Mouse (Mus musculus) forebrain, postnatal 0 days (tissue): ENCODE data around the gene Iqce. TPM values are rescaled to one million over a fixed set of nuclear protein-coding genes. Genes with fewer than 3 reads are reported as not detected.

Experiments used
- ATAC-seq: fragments of 200-750 bp; cut with Nextera tagmentation; 2 replicates; pipeline ENCODE4 v1.8.0; 2017; ENCODE audit warnings: mild to moderate bottlenecking, moderate library complexity
- DNase-seq: peaks from one replicate; pipeline ENCODE4 v3.0.0-alpha.2; 2015
- H3K27ac ChIP-seq: fragments of 300-500 bp; sonication (generic); 2 replicates; pipeline ENCODE4 v1.5.1; 2014; ENCODE audit warnings: low read depth, mild to moderate bottlenecking, antibody characterized with exemption, low read length, moderate library complexity, mixed read lengths
- H3K27me3 ChIP-seq: fragments of 300-500 bp; sonication (generic); 2 replicates; pipeline ENCODE4 v1.6.1; 2014; ENCODE audit warnings: mild to moderate bottlenecking, low read length, mixed read lengths; ENCODE audit not compliant: insufficient read depth
- H3K36me3 ChIP-seq: fragments of 300-500 bp; sonication (generic); 2 replicates; pipeline ENCODE4 v1.6.1; 2014; ENCODE audit warnings: mild to moderate bottlenecking, moderate library complexity; ENCODE audit not compliant: insufficient read depth
- H3K4me1 ChIP-seq: fragments of 300-500 bp; sonication (generic); 2 replicates; pipeline ENCODE4 v1.6.1; 2014; ENCODE audit warnings: antibody characterized with exemption; ENCODE audit not compliant: insufficient read depth
- H3K4me2 ChIP-seq: fragments of 300-500 bp; sonication (generic); 2 replicates; pipeline ENCODE4 v1.6.1; 2014; ENCODE audit warnings: low read depth, mild to moderate bottlenecking, moderate library complexity
- H3K4me3 ChIP-seq: fragments of 300-500 bp; sonication (generic); 2 replicates; pipeline ENCODE4 v1.5.1; 2014; ENCODE audit warnings: low read depth, low read length, mixed read lengths
- H3K9ac ChIP-seq: fragments of 300-500 bp; sonication (generic); 2 replicates; pipeline ENCODE4 v1.6.1; 2014; ENCODE audit warnings: mild to moderate bottlenecking
- H3K9me3 ChIP-seq: fragments of 300-500 bp; sonication (generic); 2 replicates; pipeline ENCODE4 v1.6.1; 2016; ENCODE audit warnings: low read length
- CTCF ChIP-seq: sonication (generic); IDR thresholded peaks from 2 replicates; pipeline ENCODE4 v1.5.1; 2016; ENCODE audit warnings: antibody characterized with exemption, control low read depth, low read depth
- WGBS: fragments of 180-500 bp; shearing (Covaris S2); extraction: QIAGEN DNeasy Blood & Tissue Kit; methylation state at CpG from one replicate; pipeline ENCODE4 v1.1.7; 2014; 5-methylcytosine and 5-hydroxymethylcytosine counted together
- polyA plus RNA-seq: library from polyadenylated mRNA; unstranded; fragments of >200 nt; fragmentation: Nextera tagmentation; extraction: Ambion mirVana; gene quantifications from 2 replicates; pipeline ENCODE4 v1.2.1, GENCODE M21; 2015
- total RNA-seq: library from RNA; depleted of rRNA; stranded (reverse); fragments of >200 nt; gene quantifications from 2 replicates; pipeline ENCODE4 v1.2.3, GENCODE M21; 2014

Gene Iqce
- total and polyA plus RNA-seq, 2 experiments from 2014 or later, result 27.1 to 30.6 TPM

DNA sequence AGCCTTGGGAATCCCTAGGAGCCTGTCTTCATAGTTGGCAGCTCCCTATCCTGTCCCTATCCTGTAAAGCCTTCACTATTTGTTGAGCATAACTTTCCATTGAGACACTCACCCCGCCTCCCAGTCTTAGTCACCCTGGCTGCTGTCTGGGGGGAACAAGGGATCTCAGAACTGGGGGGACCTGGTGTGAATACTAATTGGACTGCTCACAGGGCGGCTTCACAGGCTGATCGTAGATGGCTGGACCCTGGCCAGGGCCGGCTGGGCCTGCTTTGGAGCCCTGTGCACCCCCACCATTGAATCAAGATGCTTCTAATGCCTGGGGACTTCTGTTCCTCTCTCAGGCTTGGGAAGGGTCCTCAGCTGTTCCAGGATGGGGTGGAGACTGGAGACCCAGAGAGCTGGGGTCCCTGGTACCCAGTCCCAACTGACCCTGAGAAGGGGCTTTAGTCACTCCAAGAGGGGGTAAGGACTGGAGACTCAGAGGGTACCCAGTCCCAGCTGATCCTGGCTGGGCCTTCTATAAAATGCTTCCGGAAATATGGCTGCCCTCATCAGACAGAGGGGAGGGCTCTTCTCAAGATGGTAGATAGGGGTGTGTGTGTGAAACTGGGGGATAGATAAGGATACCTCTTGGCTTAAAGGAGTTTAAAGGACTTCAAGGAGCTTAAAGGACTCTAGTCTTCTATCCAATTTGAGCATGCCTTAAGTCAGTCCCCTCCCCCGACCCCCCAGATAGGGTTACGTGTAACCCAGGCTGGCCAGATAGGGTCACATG, 24.1 kb upstream of the Iqce start:
- TF ChIP-seq CTCF, result no peak
- H3K4me2 ChIP-seq, result no peak overlapping the region
- 49% methylated on average over 7 of the region's 7 CpGs for WGBS
- H3K27me3 ChIP-seq, result no peaks in the 10 kb centered on the region
- H3K27ac ChIP-seq, result peak overlapping the region; percentile 50; the same call in 1 of the 2 replicates
- no peaks in the 10 kb centered on the region for H3K9me3 ChIP-seq
- peak; percentile 74 for ATAC-seq
- H3K36me3 ChIP-seq, result no peaks in the 10 kb centered on the region
- peak; percentile 75 for DNase-seq
- no peak overlapping the region for H3K9ac ChIP-seq
- peaks cover 14% of the 10 kb centered on the region for H3K4me1 ChIP-seq
- no peak overlapping the region for H3K4me3 ChIP-seq

DNA sequence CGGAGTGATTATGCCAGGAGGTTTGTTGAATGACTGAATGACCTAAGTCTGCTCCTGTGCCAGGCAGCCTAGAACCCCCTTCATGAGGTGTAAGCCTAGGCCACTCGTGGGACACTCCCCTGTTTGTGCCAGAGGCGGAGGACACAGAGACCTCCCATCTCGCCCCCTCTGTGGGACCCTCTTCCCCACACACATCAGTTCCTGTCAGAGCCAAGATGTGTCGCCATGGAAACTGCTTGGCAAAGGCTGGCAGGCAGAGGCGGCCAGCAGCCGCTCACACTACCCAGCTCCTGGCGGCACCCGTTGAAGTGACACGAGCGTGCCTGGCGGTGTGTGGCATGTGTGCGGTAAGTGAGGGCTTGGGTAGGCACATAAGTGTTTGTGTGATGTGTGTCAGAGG, 21.6 kb upstream of the Iqce start, which contains the start of gene Amz1:
Amz1 (plus strand) TSS at position 306 of the 400 bp plus-strand sequence.
- peak within 1 kb of the TSS; percentile 45 for H3K27ac ChIP-seq
- TF ChIP-seq CTCF, result peak; percentile 35; the same call in 1 of the 2 replicates
- 13% methylated on average over 13 of the region's 13 CpGs for WGBS
- H3K4me2 ChIP-seq, result peak within 1 kb of the TSS; percentile 37
- DNase-seq, result peak; percentile 89
- H3K4me1 ChIP-seq, result peaks cover 14% of the 10 kb centered on the region
- H3K9ac ChIP-seq, result 0 out of 2 replicates have a peak within 1 kb of the TSS, but pooled peaks have one; percentile 11
- H3K4me3 ChIP-seq, result peak within 1 kb of the TSS; percentile 7; the same call in 1 of the 2 replicates
- peaks cover 6% of the 10 kb centered on the region for H3K36me3 ChIP-seq
- no peaks in the 10 kb centered on the region for H3K27me3 ChIP-seq
- ATAC-seq, result peak; percentile 90
- H3K9me3 ChIP-seq, result no peaks in the 10 kb centered on the region

DNA sequence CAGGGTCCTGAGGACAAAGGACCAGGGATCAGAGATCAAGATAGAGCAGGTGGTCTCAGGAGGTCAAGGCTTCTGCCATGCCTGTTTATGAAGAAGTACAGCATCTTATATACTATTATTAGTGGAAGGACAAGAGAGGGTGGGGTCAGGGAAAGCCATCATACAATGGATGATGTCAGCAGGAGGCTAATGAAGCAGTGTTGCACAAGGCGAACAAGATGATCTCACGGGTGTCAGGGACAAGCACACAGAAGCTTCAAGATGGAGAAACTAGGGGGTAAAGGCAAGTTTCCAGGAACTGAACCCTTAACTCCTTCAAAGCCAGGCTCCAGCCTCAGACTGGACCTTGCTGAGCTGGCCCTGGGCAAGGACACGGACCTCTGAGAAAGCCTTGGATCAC, 19.9 kb upstream of the Iqce start:
- Histone ChIP-seq H3K27ac (no peak overlapping the region), H3K4me2 (no peak overlapping the region), H3K9ac (no peak overlapping the region), H3K27me3 (no peaks in the 10 kb centered on the region), H3K4me3 (no peak overlapping the region), H3K36me3 (peaks cover 23% of the 10 kb centered on the region), H3K9me3 (no peaks in the 10 kb centered on the region), H3K4me1 (peaks cover 14% of the 10 kb centered on the region)
- no peak for TF ChIP-seq CTCF
- WGBS, result 70% methylated on average over 3 of the region's 3 CpGs
- DNase-seq (no peak), ATAC-seq (no peak)

DNA sequence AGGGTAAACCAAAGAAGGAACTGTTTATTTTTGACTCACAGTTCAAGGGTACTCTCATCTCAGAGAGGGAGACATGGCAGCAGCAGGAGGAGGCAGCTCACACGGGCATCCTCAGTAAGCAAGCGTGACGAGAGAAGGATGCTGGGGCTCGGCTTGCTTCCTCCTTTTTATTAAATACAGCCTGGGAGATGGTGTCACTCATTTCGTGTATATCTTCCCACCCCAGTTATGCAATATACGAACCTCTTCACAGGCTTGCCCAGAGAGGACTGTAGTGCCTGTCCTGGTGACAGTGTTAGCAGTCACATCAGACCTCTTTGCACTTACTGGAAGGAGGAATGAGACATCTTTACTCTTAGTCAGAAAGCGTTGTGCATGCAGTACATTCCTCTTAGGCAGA, 18.6 kb upstream of the Iqce start:
- Histone ChIP-seq H3K36me3 (peaks cover 37% of the 10 kb centered on the region), H3K4me2 (no peak overlapping the region), H3K27me3 (no peaks in the 10 kb centered on the region), H3K4me3 (no peak overlapping the region), H3K27ac (no peak overlapping the region), H3K9ac (no peak overlapping the region), H3K4me1 (peaks cover 14% of the 10 kb centered on the region), H3K9me3 (no peaks in the 10 kb centered on the region)
- 87% methylated on average over 7 of the region's 7 CpGs for WGBS
- ATAC-seq, result no peak
- DNase-seq, result no peak
- no peak for TF ChIP-seq CTCF

DNA sequence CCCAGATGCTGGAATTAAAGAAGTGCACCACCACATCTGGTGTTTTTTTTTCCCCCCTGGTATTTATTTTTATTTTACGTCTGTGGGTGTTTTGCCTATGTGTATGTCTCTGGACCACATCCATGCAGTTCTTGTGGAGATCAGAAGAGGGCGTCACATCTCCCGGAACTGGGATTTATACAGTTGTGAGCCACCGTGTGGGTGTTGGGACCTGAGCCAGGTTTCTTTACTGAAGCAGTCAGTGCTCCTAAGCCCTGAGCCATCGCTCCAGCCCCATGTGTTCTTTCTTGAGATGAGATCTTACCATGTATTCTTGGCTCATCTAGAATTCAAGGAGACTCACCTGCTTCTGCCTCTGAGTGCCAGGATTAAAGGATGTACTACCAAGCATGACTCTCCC, 8.9 kb upstream of the Iqce start:
- H3K27me3 ChIP-seq, result no peaks in the 10 kb centered on the region
- TF ChIP-seq CTCF, result no peak
- H3K9ac ChIP-seq, result no peak overlapping the region
- DNase-seq (no peak), ATAC-seq (no peak)
- 69% methylated on average over 5 of the region's 5 CpGs for WGBS
- H3K36me3 ChIP-seq, result peaks cover 64% of the 10 kb centered on the region
- no peak overlapping the region for H3K4me3 ChIP-seq
- no peak overlapping the region for H3K27ac ChIP-seq
- peaks cover under 1% of the 10 kb centered on the region; the same call in 1 of the 2 replicates for H3K4me1 ChIP-seq
- no peaks in the 10 kb centered on the region for H3K9me3 ChIP-seq
- H3K4me2 ChIP-seq, result no peak overlapping the region

DNA sequence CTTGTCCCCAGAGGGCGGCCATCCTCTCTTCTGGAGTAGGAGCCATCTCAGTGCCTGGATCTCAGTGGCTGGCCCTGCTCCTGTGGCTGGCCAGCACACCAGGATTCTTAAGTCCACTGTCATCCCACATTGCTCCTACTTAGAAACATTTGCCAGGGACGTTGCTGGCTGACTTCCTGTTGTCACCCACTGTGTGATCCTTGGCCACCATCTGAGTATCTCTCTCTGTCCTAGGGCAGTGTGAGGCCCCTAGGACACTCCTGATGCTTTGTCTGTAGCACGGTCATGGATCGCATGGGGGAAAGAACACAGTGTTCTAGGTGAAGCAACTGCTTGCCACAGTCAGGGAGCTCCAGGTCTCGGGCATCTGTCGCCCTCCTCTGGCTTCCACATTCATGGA, 8.1 kb upstream of the Iqce start:
- 91% methylated on average over 6 of the region's 6 CpGs for WGBS

DNA sequence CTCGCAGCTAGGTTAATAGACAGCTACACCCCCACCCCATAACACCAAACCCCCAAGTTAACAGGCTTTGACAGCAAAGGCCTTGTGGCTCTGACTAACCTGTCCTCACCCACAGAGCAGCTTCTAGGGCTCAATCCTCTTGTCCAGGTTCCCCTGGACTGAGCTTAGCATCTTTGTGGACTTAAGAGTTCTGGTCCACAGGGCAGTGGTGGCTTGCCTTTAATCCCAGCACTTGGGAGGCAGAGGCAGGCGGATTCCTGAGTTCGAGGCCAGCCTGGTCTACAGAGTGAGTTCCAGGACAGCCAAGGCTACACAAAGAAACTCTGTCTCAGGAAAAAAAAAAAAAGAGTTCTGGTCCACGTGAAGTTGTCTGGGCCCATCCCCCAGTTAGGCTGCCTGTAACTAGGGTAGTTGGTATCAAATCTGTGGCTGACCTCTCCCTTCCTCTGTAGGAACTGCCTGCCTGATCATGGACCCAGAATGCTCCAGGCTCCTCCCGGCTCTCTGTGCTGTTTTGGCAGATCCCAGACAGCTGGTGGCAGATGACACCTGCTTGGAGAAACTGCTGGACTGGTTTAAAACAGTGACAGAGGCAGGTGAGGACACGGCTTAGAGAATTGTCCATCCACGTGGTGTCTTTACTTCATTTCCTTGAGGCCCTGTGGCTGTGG, 3.5 kb upstream of the Iqce start:
- H3K4me2 ChIP-seq, result peak overlapping the region; percentile 84
- no peak for DNase-seq
- H3K27me3 ChIP-seq, result no peaks in the 10 kb centered on the region
- peak overlapping the region; percentile 71 for H3K4me3 ChIP-seq
- H3K36me3 ChIP-seq, result peaks cover 13% of the 10 kb centered on the region
- ATAC-seq, result no peak
- no peaks in the 10 kb centered on the region for H3K9me3 ChIP-seq
- TF ChIP-seq CTCF, result no peak
- peak overlapping the region; percentile 72 for H3K9ac ChIP-seq
- H3K4me1 ChIP-seq, result peaks cover 9% of the 10 kb centered on the region
- 59% methylated on average over 7 of the region's 7 CpGs for WGBS
- peak overlapping the region; percentile 87; the same call in 1 of the 2 replicates for H3K27ac ChIP-seq

More for the DNA sequence above, 8.1 kb upstream of the Iqce start:
- no peak for ATAC-seq
- H3K4me1 ChIP-seq, result peaks cover 4% of the 10 kb centered on the region
- no peak for TF ChIP-seq CTCF
- H3K4me2 ChIP-seq, result no peak overlapping the region
- H3K4me3 ChIP-seq, result no peak overlapping the region
- H3K27me3 ChIP-seq, result no peaks in the 10 kb centered on the region
- DNase-seq, result no peak
- H3K9ac ChIP-seq, result no peak overlapping the region
- no peak overlapping the region for H3K27ac ChIP-seq
- no peaks in the 10 kb centered on the region for H3K9me3 ChIP-seq
- peaks cover 57% of the 10 kb centered on the region for H3K36me3 ChIP-seq
